Mouse (Mus musculus) spleen, adult 2 months (tissue): ENCODE data around the gene Herc3.

Experiments used
- CTCF ChIP-seq: fragments of 200-500 bp; IDR thresholded peaks from 2 replicates; pipeline ENCODE4 v1.5.1; 2011; ENCODE audit warnings: mild to moderate bottlenecking, inconsistent platforms; ENCODE audit not compliant: insufficient read depth, insufficient read length, insufficient replicate concordance; ENCODE audit errors: extremely low read depth
- POLR2A ChIP-seq: fragments of 200-500 bp; IDR thresholded peaks from 2 replicates; pipeline ENCODE4 v1.6.1; 2011; ENCODE audit warnings: low read depth, low read length, inconsistent platforms

GRCm38 (mm10) chr6:58964565-58964964 lies 133.3 kb downstream of the Herc3 start:
- no peak for TF ChIP-seq POLR2A
- TF ChIP-seq CTCF, result no peak
